Mouse (Mus musculus) lung, postnatal 0 days (tissue): ENCODE measurements around the gene Asgr2. TPM values are rescaled to one million over a fixed set of nuclear protein-coding genes. Genes with fewer than 3 reads are reported as not detected.

Experiments
- ATAC-seq: fragments of 200-750 bp; cut with Nextera tagmentation; 2 replicates; pipeline ENCODE4 v1.8.0; 2017; ENCODE audit warnings: moderate library complexity
- DNase-seq: peaks from one replicate; pipeline ENCODE4 v3.0.0-alpha.2; 2016; ENCODE audit warnings: low spot score
- H3K27ac ChIP-seq: fragments of 300-500 bp; sonication (generic); 2 replicates; pipeline ENCODE4 v1.5.1; 2014; ENCODE audit warnings: antibody characterized with exemption, mild to moderate bottlenecking, low read length, mixed read lengths
- H3K27me3 ChIP-seq: fragments of 300-500 bp; sonication (generic); replicated peaks from 2 replicates; pipeline ENCODE4 v1.6.1; 2014; ENCODE audit warnings: low read length, mixed read lengths; ENCODE audit not compliant: insufficient read depth
- H3K36me3 ChIP-seq: fragments of 300-500 bp; sonication (generic); 2 replicates; pipeline ENCODE4 v1.6.1; 2014; ENCODE audit warnings: low read length, mixed read lengths; ENCODE audit not compliant: insufficient read depth
- H3K4me1 ChIP-seq: fragments of 300-500 bp; sonication (generic); 2 replicates; pipeline ENCODE4 v1.6.1; 2014; ENCODE audit warnings: antibody characterized with exemption, low read depth, low read length, mixed read lengths; ENCODE audit not compliant: insufficient read depth
- H3K4me2 ChIP-seq: fragments of 300-500 bp; sonication (generic); replicated peaks from 2 replicates; pipeline ENCODE4 v1.6.1; 2014; ENCODE audit warnings: low read depth, mild to moderate bottlenecking, low read length, moderate library complexity, mixed read lengths
- H3K4me3 ChIP-seq: fragments of 300-500 bp; sonication (generic); 2 replicates; pipeline ENCODE4 v1.5.1; 2014; ENCODE audit warnings: low read depth, low read length
- H3K9ac ChIP-seq: fragments of 300-500 bp; sonication (generic); replicated peaks from 2 replicates; pipeline ENCODE4 v1.6.1; 2014; ENCODE audit warnings: low read depth, mild to moderate bottlenecking
- H3K9me3 ChIP-seq: fragments of 300-500 bp; sonication (generic); 2 replicates; pipeline ENCODE4 v1.6.1; 2016; ENCODE audit warnings: low read length, mixed read lengths
- CTCF ChIP-seq: IDR thresholded peaks from 2 replicates; pipeline ENCODE4 v1.5.1; 2016; ENCODE audit warnings: antibody characterized with exemption, mild to moderate bottlenecking
- EP300 ChIP-seq: IDR thresholded peaks from 2 replicates; pipeline ENCODE4 v1.6.1; 2016; ENCODE audit warnings: antibody characterized with exemption, mild to moderate bottlenecking, control low read depth
- WGBS: fragments of 180-500 bp; shearing (Covaris S2); extraction: QIAGEN DNeasy Blood & Tissue Kit; methylation state at CpG from one replicate; pipeline ENCODE4 v1.1.7; 2014; 5-methylcytosine and 5-hydroxymethylcytosine counted together
- polyA plus RNA-seq: library from polyadenylated mRNA; unstranded; fragments of >200 nt; fragmentation: Nextera tagmentation; extraction: Ambion mirVana; gene quantifications from 2 replicates; pipeline ENCODE4 v1.2.1, GENCODE M21; 2015

Asgr2 gene
- polyA plus RNA-seq, result not detected in 2 replicates

DNA sequence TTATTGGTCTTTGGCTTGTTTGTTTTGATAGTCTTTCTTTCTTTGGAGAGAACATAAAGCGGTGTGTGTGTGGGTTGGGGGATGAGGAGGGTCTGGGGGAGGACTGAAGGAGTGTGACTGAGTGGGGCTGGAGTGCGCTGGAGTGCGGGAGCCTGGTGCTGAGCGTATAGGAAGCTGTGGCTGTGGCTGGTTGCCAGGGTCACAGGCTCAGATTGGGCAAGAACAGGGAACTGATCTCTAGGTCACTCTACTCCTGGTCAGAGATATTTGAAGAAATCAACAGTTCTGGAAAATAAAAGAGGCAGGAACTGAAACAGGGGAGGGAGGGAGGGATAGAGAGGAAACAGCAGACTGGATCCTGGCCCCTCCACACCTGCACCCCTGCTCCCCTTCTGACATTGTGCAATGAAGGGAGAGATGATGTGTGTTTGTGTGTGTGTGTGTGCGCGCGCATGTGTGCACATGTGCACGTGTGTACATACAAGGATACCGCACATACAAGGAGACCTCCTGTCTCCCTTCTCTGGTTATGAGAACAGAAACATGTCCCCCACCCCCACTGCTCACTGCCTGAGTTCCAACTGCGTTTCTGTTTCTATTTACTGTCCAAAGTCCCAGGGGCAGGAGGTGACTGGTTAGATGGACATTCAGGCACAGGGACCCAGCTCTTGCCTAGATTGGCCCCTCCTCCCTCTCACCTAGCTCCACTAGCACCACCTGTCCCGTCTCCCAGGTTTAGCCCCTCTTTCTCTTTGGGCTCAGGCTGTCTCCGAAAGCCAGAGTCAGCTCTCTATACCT is at the start of gene Asgr2:
Gene Asgr2 (plus strand): TSS at position 659 of the 798 bp plus-strand sequence.
- TF ChIP-seq CTCF (no peak), EP300 (no peak)
- Histone ChIP-seq H3K9ac (no peak within 1 kb of the TSS), H3K27me3 (no peaks in the 10 kb centered on the region), H3K4me1 (no peaks in the 10 kb centered on the region; the same call in 1 of the 2 replicates), H3K4me2 (no peak within 1 kb of the TSS), H3K36me3 (no peaks in the 10 kb centered on the region), H3K27ac (no peak within 1 kb of the TSS), H3K9me3 (no peaks in the 10 kb centered on the region), H3K4me3 (no peak within 1 kb of the TSS)
- ATAC-seq (peak; percentile 56), DNase-seq (peak; percentile 54)
- WGBS, result 57% methylated on average over 12 of the region's 12 CpGs

DNA sequence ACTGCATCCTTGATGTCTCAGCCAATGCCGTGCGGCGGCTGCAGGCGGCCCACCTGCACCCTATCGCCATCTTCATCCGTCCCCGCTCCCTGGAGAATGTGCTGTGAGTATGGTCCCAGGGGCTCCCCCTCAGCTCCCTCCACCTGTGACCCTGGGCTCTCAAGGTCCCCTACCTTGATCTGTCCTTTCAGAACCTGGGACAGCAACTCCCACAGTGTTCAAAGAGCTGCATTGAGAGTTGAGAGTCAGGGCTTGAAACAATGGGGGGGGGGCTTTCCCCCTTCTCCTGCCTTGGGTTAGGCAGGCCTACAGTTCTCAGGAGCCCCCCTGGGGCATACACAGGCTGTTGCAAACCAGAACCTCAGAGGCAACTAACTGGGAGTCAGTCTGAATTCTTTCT is 48.8 kb upstream of the Asgr2 start:
- Histone ChIP-seq H3K4me3 (no peak overlapping the region), H3K27ac (no peak overlapping the region), H3K9me3 (no peaks in the 10 kb centered on the region), H3K9ac (no peak overlapping the region), H3K36me3 (no peaks in the 10 kb centered on the region), H3K27me3 (no peaks in the 10 kb centered on the region), H3K4me2 (no peak overlapping the region), H3K4me1 (no peaks in the 10 kb centered on the region)
- TF ChIP-seq EP300 (no peak), CTCF (no peak)
- DNase-seq (no peak), ATAC-seq (no peak)
- WGBS, result 82% methylated on average over 7 of the region's 7 CpGs

DNA sequence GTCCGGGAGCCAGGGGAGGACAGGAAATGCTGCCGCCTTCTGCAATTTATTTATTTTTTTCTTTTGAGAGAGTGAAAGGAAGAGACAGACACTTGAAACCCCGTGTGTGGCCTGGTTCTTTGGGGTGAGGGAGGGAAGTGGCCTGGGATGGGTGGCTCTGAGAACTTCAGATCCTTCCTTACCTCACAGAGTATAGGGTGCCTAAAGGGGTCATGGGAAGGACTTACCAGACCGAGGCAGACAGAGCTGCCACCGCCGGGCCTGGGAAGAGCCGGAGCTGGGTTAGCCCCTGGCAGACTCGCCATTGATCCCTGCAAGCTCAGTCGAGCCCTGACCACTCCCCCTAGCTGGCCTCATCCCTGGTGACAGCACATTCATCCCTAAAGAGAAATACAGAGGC is 47.0 kb upstream of the Asgr2 start:
- no peaks in the 10 kb centered on the region for H3K4me1 ChIP-seq
- H3K27me3 ChIP-seq, result no peaks in the 10 kb centered on the region
- 35% methylated on average over 9 of the region's 9 CpGs for WGBS
- H3K27ac ChIP-seq, result no peak overlapping the region
- ATAC-seq, result peak; percentile 26; the same call in 1 of the 2 replicates
- no peak overlapping the region for H3K4me2 ChIP-seq
- no peak for DNase-seq
- no peak for TF ChIP-seq CTCF
- no peak for TF ChIP-seq EP300
- H3K4me3 ChIP-seq, result no peak overlapping the region
- H3K9ac ChIP-seq, result no peak overlapping the region
- H3K9me3 ChIP-seq, result no peaks in the 10 kb centered on the region
- no peaks in the 10 kb centered on the region for H3K36me3 ChIP-seq

DNA sequence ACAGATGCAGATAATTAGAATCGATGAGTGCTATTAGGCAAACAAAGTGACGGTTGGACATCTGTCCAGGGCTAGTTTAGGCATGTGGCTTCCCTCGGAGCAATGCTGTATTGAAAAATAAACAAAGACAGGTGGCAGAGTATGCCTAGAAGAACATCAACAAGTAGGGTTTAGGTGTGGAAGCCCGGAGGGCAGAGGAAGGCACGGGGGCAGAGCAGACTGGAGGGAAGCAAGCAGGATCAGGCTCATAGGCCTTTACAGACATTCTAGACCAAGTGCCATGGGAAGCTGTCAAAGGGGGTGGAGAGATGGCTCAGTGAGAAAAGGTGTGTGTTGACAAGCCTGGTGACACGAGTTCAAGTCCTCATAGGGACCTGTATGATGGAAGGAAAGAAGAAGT is 43.1 kb upstream of the Asgr2 start:
- Histone ChIP-seq H3K4me3 (no peak overlapping the region), H3K36me3 (no peaks in the 10 kb centered on the region), H3K9me3 (no peaks in the 10 kb centered on the region), H3K9ac (no peak overlapping the region), H3K27me3 (no peaks in the 10 kb centered on the region), H3K4me2 (no peak overlapping the region), H3K27ac (no peak overlapping the region), H3K4me1 (no peaks in the 10 kb centered on the region)
- 47% methylated on average over 6 of the region's 6 CpGs for WGBS
- no peak for ATAC-seq
- DNase-seq, result no peak
- TF ChIP-seq CTCF, result no peak
- no peak for TF ChIP-seq EP300

DNA sequence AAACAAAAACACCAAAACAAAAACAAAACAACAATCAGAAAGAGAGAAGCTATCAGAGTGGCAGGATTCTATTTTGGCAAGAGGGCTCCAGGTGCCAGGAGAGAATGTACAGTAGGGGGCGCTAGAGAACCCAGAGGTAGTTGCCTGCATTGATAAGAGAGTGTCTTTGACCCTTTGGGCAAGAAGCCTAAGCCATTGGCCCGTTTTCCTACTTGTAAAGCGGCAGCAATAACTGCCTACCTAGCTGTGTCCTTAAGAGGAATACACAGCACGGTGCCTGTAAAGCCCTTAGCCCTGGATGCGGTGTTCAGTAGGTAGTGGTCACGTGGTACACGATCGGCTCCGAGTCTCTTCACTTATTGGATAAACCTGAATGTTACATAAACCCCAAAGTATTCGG is 42.6 kb upstream of the Asgr2 start:
- H3K4me3 ChIP-seq, result no peak overlapping the region
- WGBS, result 56% methylated on average over 10 of the region's 10 CpGs
- ATAC-seq (no peak), DNase-seq (no peak)
- H3K27me3 ChIP-seq, result no peaks in the 10 kb centered on the region
- H3K36me3 ChIP-seq, result no peaks in the 10 kb centered on the region
- no peaks in the 10 kb centered on the region for H3K9me3 ChIP-seq
- no peak overlapping the region for H3K4me2 ChIP-seq
- no peak overlapping the region for H3K9ac ChIP-seq
- H3K4me1 ChIP-seq, result no peaks in the 10 kb centered on the region
- TF ChIP-seq EP300 (no peak), CTCF (peak; percentile 39)
- H3K27ac ChIP-seq, result no peak overlapping the region

DNA sequence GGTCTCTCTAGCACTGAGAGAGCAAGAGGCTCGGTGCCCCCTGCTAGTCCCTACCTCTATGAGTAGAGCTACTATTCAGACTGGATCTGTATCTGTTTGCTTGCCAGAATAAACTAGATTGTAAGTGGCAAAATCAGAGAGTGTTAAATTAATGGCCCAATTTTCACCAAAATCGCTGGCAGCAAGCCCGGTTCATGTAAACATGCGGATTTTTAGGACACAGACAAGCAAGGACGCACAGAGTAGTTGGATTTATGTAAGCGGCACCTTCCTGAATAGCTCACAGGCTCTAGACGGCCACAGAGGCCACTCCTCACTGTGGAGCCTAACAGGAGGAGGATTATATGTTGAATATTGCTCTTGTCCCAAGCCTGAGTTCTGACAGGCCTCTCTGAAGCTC is 39.3 kb upstream of the Asgr2 start:
- H3K4me2 ChIP-seq, result no peak overlapping the region
- WGBS, result 50% methylated on average over 7 of the region's 7 CpGs
- H3K27me3 ChIP-seq, result no peaks in the 10 kb centered on the region
- H3K9ac ChIP-seq, result no peak overlapping the region
- no peaks in the 10 kb centered on the region for H3K36me3 ChIP-seq
- no peak overlapping the region for H3K4me3 ChIP-seq
- DNase-seq (no peak), ATAC-seq (no peak)
- H3K4me1 ChIP-seq, result no peaks in the 10 kb centered on the region
- no peak for TF ChIP-seq CTCF
- TF ChIP-seq EP300, result no peak
- H3K9me3 ChIP-seq, result no peaks in the 10 kb centered on the region
- H3K27ac ChIP-seq, result no peak overlapping the region
